Mouse (Mus musculus) embryonic fibroblast, embryonic 13.5 days (primary cell): Measurements from ENCODE around the gene Tax1bp3.

Source experiments
- CTCF ChIP-seq: IDR thresholded peaks from 2 replicates; pipeline ENCODE4 v1.5.1; 2011; ENCODE audit warnings: mild to moderate bottlenecking, control low read depth, low read length, moderate library complexity, borderline replicate concordance; ENCODE audit not compliant: insufficient read depth
- POLR2A ChIP-seq: IDR thresholded peaks from 2 replicates; pipeline ENCODE4 v1.6.1; 2011; ENCODE audit warnings: low read depth, mild to moderate bottlenecking, control low read depth, low read length, moderate library complexity

- TF ChIP-seq POLR2A (no peak), CTCF (peak; percentile 71; the same call in 1 of the 2 replicates)
Measured at GRCm38 (mm10) chr11:73169231-73169630, 7.7 kb upstream of the Tax1bp3 start.
